Mouse (Mus musculus) intestine, embryonic 14.5 days (tissue): ENCODE data around the gene Pms2. TPM values are rescaled to one million over a fixed set of nuclear protein-coding genes. Genes with fewer than 3 reads are reported as not detected.

Experiments used
- polyA plus RNA-seq: library from polyadenylated mRNA; unstranded; fragments of >200 nt; fragmentation: Nextera tagmentation; extraction: Ambion mirVana; gene quantifications from 2 replicates; pipeline ENCODE4 v1.2.1, GENCODE M21; 2014

Pms2 gene
- polyA plus RNA-seq, 1 experiment from 2014 or later, result 24.6 TPM

Other genes starting within 250 kb of the Pms2 start
- gene Usp42, start 177.7 kb upstream of the Pms2 start, polyA plus RNA-seq, result 19.5 and 20.4 TPM in 2 replicates
- gene Eif2ak1, start 92.2 kb upstream of the Pms2 start, polyA plus RNA-seq, result 34.6 and 36.6 TPM in 2 replicates
- gene Ankrd61, start 12.3 kb upstream of the Pms2 start, polyA plus RNA-seq, result 0.20 and 0.23 TPM in 2 replicates
- gene Aimp2, start 117 bp upstream of the Pms2 start, polyA plus RNA-seq, result 121 and 123 TPM in 2 replicates
- 0.27 and 0.72 TPM in 2 replicates for gene Gm42421, start 18.2 kb downstream of the Pms2 start, polyA plus RNA-seq
- gene Rsph10b, start 23.1 kb downstream of the Pms2 start, polyA plus RNA-seq, result 0.85 and 1.2 TPM in 2 replicates
- 73.6 and 82.8 TPM in 2 replicates for gene Ccz1, start 104.9 kb downstream of the Pms2 start, polyA plus RNA-seq
- 0.30 TPM in 1 of 2 replicates, not detected in the other for gene Ocm, start 116.7 kb downstream of the Pms2 start, polyA plus RNA-seq
- gene Lmtk2, start 190.5 kb downstream of the Pms2 start, polyA plus RNA-seq, result 5.2 and 5.9 TPM in 2 replicates